Mouse (Mus musculus) lung, postnatal 0 days (tissue): Measurements from ENCODE around the gene Casp2.

Source experiments
- CTCF ChIP-seq: IDR thresholded peaks from 2 replicates; pipeline ENCODE4 v1.5.1; 2016; ENCODE audit warnings: antibody characterized with exemption, mild to moderate bottlenecking
- EP300 ChIP-seq: IDR thresholded peaks from 2 replicates; pipeline ENCODE4 v1.6.1; 2016; ENCODE audit warnings: antibody characterized with exemption, mild to moderate bottlenecking, control low read depth

- TF ChIP-seq CTCF (no peak), EP300 (no peak)
Observed at GRCm38 (mm10) chr6:42229610-42230009, 35.2 kb upstream of the Casp2 start.
